Mouse (Mus musculus) kidney, embryonic 16.5 days (tissue): ENCODE results near the gene Snrnp40. TPM values are rescaled to one million over a fixed set of nuclear protein-coding genes. Genes with fewer than 3 reads are reported as not detected.

Experiments
- ATAC-seq: fragments of 200-750 bp; cut with Nextera tagmentation; 2 replicates; pipeline ENCODE4 v1.8.0; 2017; ENCODE audit warnings: moderate TSS enrichment; ENCODE audit not compliant: low FRiP score, low TSS enrichment
- H3K27ac ChIP-seq: fragments of 300-500 bp; sonication (generic); 2 replicates; pipeline ENCODE4 v1.5.1; 2014; ENCODE audit warnings: low read length
- H3K27me3 ChIP-seq: fragments of 300-500 bp; sonication (generic); 2 replicates; pipeline ENCODE4 v1.6.1; 2014; ENCODE audit warnings: low read length, control low read depth, mixed read lengths; ENCODE audit not compliant: insufficient read depth
- H3K36me3 ChIP-seq: fragments of 300-500 bp; sonication (generic); 2 replicates; pipeline ENCODE4 v1.6.1; 2014; ENCODE audit warnings: low read length, control low read depth, mixed read lengths; ENCODE audit not compliant: insufficient read depth
- H3K4me1 ChIP-seq: fragments of 300-500 bp; sonication (generic); 2 replicates; pipeline ENCODE4 v1.6.1; 2014; ENCODE audit warnings: low read length, control low read depth, mixed read lengths; ENCODE audit not compliant: insufficient read depth
- H3K4me2 ChIP-seq: fragments of 300-500 bp; sonication (generic); replicated peaks from 2 replicates; pipeline ENCODE4 v1.6.1; 2014; ENCODE audit warnings: low read depth, low read length
- H3K4me3 ChIP-seq: fragments of 300-500 bp; sonication (generic); 2 replicates; pipeline ENCODE4 v1.5.1; 2014; ENCODE audit warnings: mild to moderate bottlenecking, low read length
- H3K9ac ChIP-seq: fragments of 300-500 bp; sonication (generic); replicated peaks from 2 replicates; pipeline ENCODE4 v1.6.1; 2014; ENCODE audit warnings: low read length
- H3K9me3 ChIP-seq: fragments of 300-500 bp; sonication (generic); 2 replicates; pipeline ENCODE4 v1.6.1; 2016; ENCODE audit warnings: low read length, control low read depth
- WGBS: fragments of 180-500 bp; shearing (Covaris S2); extraction: QIAGEN DNeasy Blood & Tissue Kit; methylation state at CpG from one replicate; pipeline ENCODE4 v1.1.7; 2014; 5-methylcytosine and 5-hydroxymethylcytosine counted together
- polyA plus RNA-seq: library from polyadenylated mRNA; unstranded; fragments of >200 nt; fragmentation: Nextera tagmentation; extraction: Ambion mirVana; gene quantifications from 2 replicates; pipeline ENCODE4 v1.2.1, GENCODE M21; 2015

Snrnp40 gene
- 158 and 165 TPM in 2 replicates for polyA plus RNA-seq

- WGBS, result under 1% methylated on average over 49 of the region's 49 CpGs
- Histone ChIP-seq H3K4me3 (peak within 1 kb of the TSS; percentile 75), H3K4me1 (peaks cover 20% of the 10 kb centered on the region), H3K36me3 (peaks cover 23% of the 10 kb centered on the region), H3K9me3 (no peaks in the 10 kb centered on the region), H3K27ac (peak within 1 kb of the TSS; percentile 59), H3K27me3 (no peaks in the 10 kb centered on the region), H3K9ac (peak within 1 kb of the TSS; percentile 82), H3K4me2 (peak within 1 kb of the TSS; percentile 89)
- ATAC-seq, result peak; percentile 99
Measured at GRCm38 (mm10) chr4:130359486-130360237, at the start of gene Snrnp40, which contains the start of gene Zcchc17. TSS of gene Snrnp40 (plus strand) at chr4:130360132. TSS of gene Zcchc17 (minus strand) at chr4:130359943.

GRCm38 (mm10) chr4:130312526-130312925 lies 47.4 kb upstream of the Snrnp40 start:
- Histone ChIP-seq H3K4me3 (no peak overlapping the region), H3K27me3 (peaks cover 27% of the 10 kb centered on the region), H3K36me3 (no peaks in the 10 kb centered on the region), H3K4me1 (peaks cover 26% of the 10 kb centered on the region), H3K9me3 (no peaks in the 10 kb centered on the region), H3K4me2 (no peak overlapping the region), H3K27ac (no peak overlapping the region), H3K9ac (no peak overlapping the region)
- no peak for ATAC-seq
- WGBS, result 86% methylated on average over 3 of the region's 3 CpGs

GRCm38 (mm10) chr4:130313552-130313951 lies 46.4 kb upstream of the Snrnp40 start:
- no peaks in the 10 kb centered on the region for H3K9me3 ChIP-seq
- no peak overlapping the region for H3K4me2 ChIP-seq
- peaks cover 17% of the 10 kb centered on the region for H3K4me1 ChIP-seq
- H3K36me3 ChIP-seq, result no peaks in the 10 kb centered on the region
- ATAC-seq, result no peak
- H3K4me3 ChIP-seq, result no peak overlapping the region
- H3K27me3 ChIP-seq, result peaks cover 18% of the 10 kb centered on the region
- no peak overlapping the region for H3K9ac ChIP-seq
- H3K27ac ChIP-seq, result no peak overlapping the region
- WGBS, result 81% methylated on average over 4 of the region's 4 CpGs

GRCm38 (mm10) chr4:130315771-130316527 lies 44.0 kb upstream of the Snrnp40 start:
- Histone ChIP-seq H3K9ac (no peak overlapping the region), H3K27ac (peak overlapping the region; percentile 74), H3K4me2 (no peak overlapping the region), H3K27me3 (no peaks in the 10 kb centered on the region), H3K9me3 (no peaks in the 10 kb centered on the region), H3K4me1 (peaks cover 12% of the 10 kb centered on the region; the same call in 1 of the 2 replicates), H3K4me3 (no peak overlapping the region), H3K36me3 (no peaks in the 10 kb centered on the region)
- peak; percentile 55; the same call in 1 of the 2 replicates for ATAC-seq
- 44% methylated on average over 13 of the region's 13 CpGs for WGBS

GRCm38 (mm10) chr4:130316691-130317090 lies 43.2 kb upstream of the Snrnp40 start:
- no peaks in the 10 kb centered on the region for H3K36me3 ChIP-seq
- H3K4me1 ChIP-seq, result peaks cover 12% of the 10 kb centered on the region; the same call in 1 of the 2 replicates
- no peak overlapping the region for H3K9ac ChIP-seq
- no peak overlapping the region for H3K4me3 ChIP-seq
- no peaks in the 10 kb centered on the region for H3K9me3 ChIP-seq
- peak overlapping the region; percentile 74 for H3K27ac ChIP-seq
- ATAC-seq, result no peak
- no peaks in the 10 kb centered on the region for H3K27me3 ChIP-seq
- WGBS, result 85% methylated on average over 10 of the region's 10 CpGs
- no peak overlapping the region for H3K4me2 ChIP-seq

- Histone ChIP-seq H3K36me3 (peaks cover 8% of the 10 kb centered on the region; the same call in 1 of the 2 replicates), H3K9ac (no peak overlapping the region), H3K4me2 (no peak overlapping the region), H3K27me3 (no peaks in the 10 kb centered on the region), H3K27ac (no peak overlapping the region), H3K4me3 (no peak overlapping the region), H3K4me1 (peaks cover 12% of the 10 kb centered on the region; the same call in 1 of the 2 replicates), H3K9me3 (no peaks in the 10 kb centered on the region)
- WGBS, result 64% methylated on average over 3 of the region's 3 CpGs
- ATAC-seq, result no peak
Measured at GRCm38 (mm10) chr4:130318122-130318521, 41.8 kb upstream of the Snrnp40 start.

- 86% methylated on average over 7 of the region's 7 CpGs for WGBS
- Histone ChIP-seq H3K36me3 (peaks cover 14% of the 10 kb centered on the region), H3K9me3 (no peaks in the 10 kb centered on the region), H3K4me2 (no peak overlapping the region), H3K9ac (no peak overlapping the region), H3K4me1 (peaks cover 12% of the 10 kb centered on the region; the same call in 1 of the 2 replicates), H3K27ac (no peak overlapping the region), H3K27me3 (no peaks in the 10 kb centered on the region), H3K4me3 (no peak overlapping the region)
- ATAC-seq, result no peak
Measured at GRCm38 (mm10) chr4:130319564-130319963, 40.4 kb upstream of the Snrnp40 start.

GRCm38 (mm10) chr4:130321640-130322039 lies 38.3 kb upstream of the Snrnp40 start:
- Histone ChIP-seq H3K4me2 (no peak overlapping the region), H3K36me3 (peaks cover 30% of the 10 kb centered on the region), H3K9ac (no peak overlapping the region), H3K9me3 (no peaks in the 10 kb centered on the region), H3K4me3 (no peak overlapping the region), H3K27ac (no peak overlapping the region), H3K27me3 (no peaks in the 10 kb centered on the region), H3K4me1 (no peaks in the 10 kb centered on the region)
- ATAC-seq, result no peak
- WGBS, result 87% methylated on average over 7 of the region's 7 CpGs

- H3K4me1 ChIP-seq, result no peaks in the 10 kb centered on the region
- no peak overlapping the region for H3K9ac ChIP-seq
- no peaks in the 10 kb centered on the region for H3K27me3 ChIP-seq
- H3K36me3 ChIP-seq, result peaks cover 30% of the 10 kb centered on the region
- H3K9me3 ChIP-seq, result no peaks in the 10 kb centered on the region
- 81% methylated on average over 7 of the region's 7 CpGs for WGBS
- no peak overlapping the region for H3K4me3 ChIP-seq
- no peak overlapping the region for H3K4me2 ChIP-seq
- H3K27ac ChIP-seq, result no peak overlapping the region
- ATAC-seq, result no peak
Measured at GRCm38 (mm10) chr4:130322567-130322966, 37.4 kb upstream of the Snrnp40 start.
